Mouse (Mus musculus) central nervous system, embryonic 18 days (tissue): Measurements from ENCODE around the gene Olfr988. TPM values are rescaled to one million over a fixed set of nuclear protein-coding genes. Genes with fewer than 3 reads are reported as not detected.

Experiments used
- polyA plus RNA-seq: library from polyadenylated mRNA; depleted of rRNA; stranded (reverse); fragments of >200 nt; gene quantifications from 2 replicates; pipeline ENCODE4 v1.2.3, GENCODE M21; 2012; rRNA removed

Gene Olfr988
- polyA plus RNA-seq = not detected in 2 replicates

GRCm38 (mm10) chr2:85363127-85363526 is at the start of gene Olfr988:
Olfr988 (minus strand) TSS chr2:85363227.

GRCm38 (mm10) chr2:85409369-85409768 is 46.3 kb upstream of the Olfr988 start, which contains the start of gene Olfr992:
Olfr992 (minus strand) TSS chr2:85409469.

GRCm38 (mm10) chr2:85339215-85339614 is 23.8 kb downstream of the Olfr988 start, which contains the start of gene Olfr987:
Olfr987 (minus strand) TSS chr2:85339315.

Other genes with a start within 250 kb of the Olfr988 start
- 13.4 and 13.9 TPM in 2 replicates for gene Aplnr, start 227.0 kb downstream of the Olfr988 start, polyA plus RNA-seq
- gene Lrrc55, start 166.0 kb downstream of the Olfr988 start, polyA plus RNA-seq = 30.6 and 31.7 TPM in 2 replicates
- not detected in 2 replicates for gene Olfr987, start 23.9 kb downstream of the Olfr988 start, polyA plus RNA-seq
- gene Olfr992, start 46.2 kb upstream of the Olfr988 start, polyA plus RNA-seq = not detected in 2 replicates
- not detected in 2 replicates for gene Olfr993, start 51.6 kb upstream of the Olfr988 start, polyA plus RNA-seq
- not detected in 2 replicates for gene Olfr994, start 73.2 kb upstream of the Olfr988 start, polyA plus RNA-seq
- gene Olfr995, start 80.4 kb upstream of the Olfr988 start, polyA plus RNA-seq = not detected in 2 replicates
- 0.12 and 0.29 TPM in 2 replicates for gene 4833423E24Rik, start 155.8 kb upstream of the Olfr988 start, polyA plus RNA-seq
- not detected in 2 replicates for gene Olfr996, start 216.0 kb upstream of the Olfr988 start, polyA plus RNA-seq
- gene Olfr998, start 225.7 kb upstream of the Olfr988 start, polyA plus RNA-seq = not detected in 2 replicates
- not detected in 2 replicates for gene Olfr1000, start 248.7 kb upstream of the Olfr988 start, polyA plus RNA-seq